In the genomic region with DNA sequence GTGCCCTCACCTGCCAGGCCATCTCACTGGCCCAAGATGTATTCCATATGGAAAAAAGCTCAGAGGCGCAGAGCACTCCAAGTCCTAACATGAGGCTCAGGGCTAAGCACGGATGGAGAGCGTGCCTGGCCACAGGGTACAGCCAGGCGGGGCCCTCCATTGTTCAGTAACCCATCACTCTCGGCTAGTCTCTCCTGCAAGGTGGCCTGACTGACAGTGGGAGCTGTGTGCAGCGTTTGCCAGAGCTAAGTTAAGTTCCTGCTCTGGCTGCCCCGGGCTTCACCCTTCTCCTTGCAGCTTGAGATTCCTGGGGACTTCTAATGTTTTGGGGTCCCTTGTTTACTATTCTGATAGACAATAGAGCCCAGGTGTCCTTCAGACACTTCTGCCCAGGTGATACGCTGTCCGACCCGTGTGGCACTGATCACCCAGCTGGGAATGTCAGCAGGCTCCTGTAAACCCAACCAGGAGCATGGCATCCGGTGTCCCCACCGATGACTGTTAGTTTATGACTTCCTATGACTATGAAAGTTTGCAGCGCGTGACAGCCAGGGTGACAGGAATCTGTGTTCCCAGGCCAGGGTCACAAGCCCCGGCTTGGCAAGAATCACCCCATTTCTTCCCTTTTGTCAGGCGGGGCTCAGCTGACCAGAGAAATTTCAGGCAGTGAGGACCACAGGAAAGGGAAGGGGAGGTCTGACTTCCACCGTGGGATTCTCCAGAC, we compare ENCODE assay signal across 10 mouse cellular contexts. TPM values are rescaled to one million over a fixed set of nuclear protein-coding genes. Genes with fewer than 3 reads are reported as not detected.
DNase-seq lines count a peak whose midpoint lies in the region; ATAC-seq and TF ChIP-seq lines count a peak whose summit lies in the region.
"Had no signal": no experiment of that assay in that cellular context is flagged by ENCODE, and none has a peak within 500 bp of the region (broad histone marks: within the 10 kb centered on the region; RNA-seq: fewer than 3 reads in every experiment).

No protein-coding gene starts in this region.

- DNase-seq in heart, adult 9 months (ENCODE audit: low spot score in 2 of 2): peak; percentile 57 to 62
- peak; percentile 54 for DNase-seq in kidney, postnatal 0 days (ENCODE audit: low spot score)
- no peak for DNase-seq in cerebellum, adult 11 months
- no peak for DNase-seq in urinary bladder, postnatal 14 days (ENCODE audit: low spot score)
- DNase-seq: right cerebral cortex, postnatal 25 days had no signal

- H3K9ac ChIP-seq in liver, embryonic 16.5 days (ENCODE audit: low read depth, low read length): no peak overlapping the region; the same call in 1 of the 2 replicates
- H3K9ac ChIP-seq in liver, embryonic 12.5 days: no peak overlapping the region
- no peak overlapping the region for H3K9ac ChIP-seq in kidney, postnatal 0 days (ENCODE audit: low read depth, low read length)

- no peak for ATAC-seq in liver, embryonic 16.5 days (ENCODE audit: low read depth)
- no peak for ATAC-seq in liver, embryonic 12.5 days
- peak; percentile 30; the same call in 1 of the 2 replicates for ATAC-seq in kidney, postnatal 0 days (replicated peaks; ENCODE audit: low FRiP score, low read depth)
- ATAC-seq in monocyte, adult 5-6 weeks (replicated peaks; ENCODE audit: insufficient number of reproducible peaks, low FRiP score, low TSS enrichment, poor library complexity, severe bottlenecking): no peak

- no peaks in the 10 kb centered on the region for H3K9me3 ChIP-seq in liver, embryonic 16.5 days (replicated peaks; ENCODE audit: control insufficient read depth, low read length)
- no peaks in the 10 kb centered on the region for H3K9me3 ChIP-seq in liver, embryonic 12.5 days (replicated peaks)
- H3K9me3 ChIP-seq in kidney, postnatal 0 days (replicated peaks; ENCODE audit: low read length): no peaks in the 10 kb centered on the region
- H3K9me3 ChIP-seq: megakaryocyte, embryonic 14.5 days had no signal

- H3K4me1 ChIP-seq in liver, embryonic 16.5 days (ENCODE audit: control insufficient read depth, low read depth, low read length): peaks cover 30% of the 10 kb centered on the region
- peaks cover 47% of the 10 kb centered on the region for H3K4me1 ChIP-seq in liver, embryonic 12.5 days
- H3K4me1 ChIP-seq in kidney, postnatal 0 days (replicated peaks; ENCODE audit: insufficient read depth, low read length): peaks cover 43% of the 10 kb centered on the region

- 49% methylated on average over 17 of the region's 17 CpGs for WGBS in liver, embryonic 16.5 days (ENCODE audit: insufficient replicate concordance)
- WGBS in liver, embryonic 12.5 days (ENCODE audit: insufficient replicate concordance): 62% methylated on average over 17 of the region's 17 CpGs
- WGBS in kidney, postnatal 0 days: 21% methylated on average over 17 of the region's 17 CpGs
- WGBS in macrophage (ENCODE audit: missing documents): 24% methylated on average over 17 of the region's 17 CpGs

- TF ChIP-seq CTCF in kidney, postnatal 0 days (IDR thresholded peaks at IDR 0.05; ENCODE audit: low read depth): no peak

- H3K27me3 ChIP-seq in liver, embryonic 16.5 days (ENCODE audit: control insufficient read depth, insufficient read depth, low read depth, low read length): no peaks in the 10 kb centered on the region
- H3K27me3 ChIP-seq in liver, embryonic 12.5 days (replicated peaks): 0 out of 2 replicates have a peak, but pooled peaks cover 7% of the 10 kb centered on the region
- H3K27me3 ChIP-seq in kidney, postnatal 0 days (ENCODE audit: insufficient read depth, low read length): no peaks in the 10 kb centered on the region
- H3K27me3 ChIP-seq: megakaryocyte, embryonic 14.5 days had no signal

- H3K79me2 ChIP-seq in macrophage (ENCODE audit: inconsistent target): peaks cover 4% of the 10 kb centered on the region; the same call in 1 of the 2 replicates

- no peak overlapping the region for H3K4me3 ChIP-seq in liver, embryonic 16.5 days (ENCODE audit: low read depth, low read length)
- no peak overlapping the region for H3K4me3 ChIP-seq in liver, embryonic 12.5 days
- H3K4me3 ChIP-seq in kidney, postnatal 0 days (replicated peaks; ENCODE audit: low read depth, low read length): no peak overlapping the region
- no peak overlapping the region for H3K4me3 ChIP-seq in macrophage (ENCODE audit: inconsistent target)
- H3K4me3 ChIP-seq: megakaryocyte, embryonic 14.5 days had no signal

- H3K27ac ChIP-seq in liver, embryonic 16.5 days (ENCODE audit: low read length): 0 out of 2 replicates have a peak overlapping the region, but pooled peaks have one; percentile 15
- H3K27ac ChIP-seq in liver, embryonic 12.5 days: no peak overlapping the region
- peak overlapping the region; percentile 65; the same call in 1 of the 2 replicates for H3K27ac ChIP-seq in kidney, postnatal 0 days
- peak overlapping the region; percentile 98 for H3K27ac ChIP-seq in macrophage

- H3K4me2 ChIP-seq in liver, embryonic 16.5 days (ENCODE audit: low read depth, low read length): no peak overlapping the region
- no peak overlapping the region for H3K4me2 ChIP-seq in liver, embryonic 12.5 days
- H3K4me2 ChIP-seq in kidney, postnatal 0 days (ENCODE audit: low read length): no peak overlapping the region

- H3K36me3 ChIP-seq in liver, embryonic 16.5 days (ENCODE audit: control insufficient read depth, insufficient read depth): no peaks in the 10 kb centered on the region
- H3K36me3 ChIP-seq in liver, embryonic 12.5 days: peaks cover 16% of the 10 kb centered on the region
- H3K36me3 ChIP-seq in kidney, postnatal 0 days (ENCODE audit: insufficient read depth, low read length): peaks cover 8% of the 10 kb centered on the region; the same call in 1 of the 2 replicates
- H3K36me3 ChIP-seq in macrophage (ENCODE audit: inconsistent target): no peaks in the 10 kb centered on the region; the same call in 1 of the 2 replicates

RNA-seq across cellular contexts. Expression of a gene that starts 13.4 kb away (rescaled TPM):
- 2.7 and 3.1 TPM in 2 replicates for polyA plus RNA-seq in liver, embryonic 16.5 days (2015; fragmentation: Nextera tagmentation; extraction: Ambion mirVana)
- 4.4 and 4.9 TPM in 2 replicates for polyA plus RNA-seq in liver, embryonic 12.5 days (2016; fragmentation: Nextera tagmentation; extraction: Ambion mirVana)
- 3.0 and 3.2 TPM in 2 replicates for polyA plus RNA-seq in kidney, postnatal 0 days (2015; fragmentation: Nextera tagmentation; extraction: Ambion mirVana)
- total RNA-seq in macrophage (2018; cell fraction: chromatin; rRNA removed): 100 to 1,000 TPM in 12 of 26 experiments, 10 to 100 TPM in 13, 1 to 10 TPM in 1; 7.8 to 467 (median 92.6) TPM
- 1,000 to 10,000 TPM in 6 of 26 experiments, 100 to 1,000 TPM in 15, 10 to 100 TPM in 5; 69.9 to 1,947 (median 332) TPM for total RNA-seq in macrophage (2018; cell fraction: cytosol; rRNA removed)
- 1,000 to 10,000 TPM in 7 of 26 experiments, 100 to 1,000 TPM in 16, 10 to 100 TPM in 3; 89.0 to 1,533 (median 505) TPM for total RNA-seq in macrophage (2018; cell fraction: nucleus; rRNA removed)
- polyA plus RNA-seq in macrophage (2018): 24.3 to 124 TPM (median 74.3 TPM) in 3 replicates
- 0.19 to 3.8 TPM in 2 of 3 replicates, not detected in the other for total RNA-seq in monocyte, adult 5-6 weeks (2017)

RNA-seq across cellular contexts. Expression of a gene that starts 14.5 kb away (rescaled TPM):
- polyA plus RNA-seq in liver, embryonic 16.5 days (2015; fragmentation: Nextera tagmentation; extraction: Ambion mirVana): 18.9 and 20.5 TPM in 2 replicates
- polyA plus RNA-seq in liver, embryonic 12.5 days (2016; fragmentation: Nextera tagmentation; extraction: Ambion mirVana): 19.6 and 24.2 TPM in 2 replicates
- 84.2 and 87.5 TPM in 2 replicates for polyA plus RNA-seq in kidney, postnatal 0 days (2015; fragmentation: Nextera tagmentation; extraction: Ambion mirVana)
- 10 to 100 TPM in 25 of 26 experiments, 1 to 10 TPM in 1; 8.5 to 30.1 (median 21.1) TPM for total RNA-seq in macrophage (2018; cell fraction: chromatin; rRNA removed)
- 10 to 100 TPM; 19.1 to 38.4 (median 30.7) TPM for total RNA-seq in macrophage (2018; cell fraction: cytosol; rRNA removed)
- total RNA-seq in macrophage (2018; cell fraction: nucleus; rRNA removed): 10 to 100 TPM; 12.7 to 46.1 (median 25.0) TPM
- polyA plus RNA-seq in macrophage (2018): 19.1 to 57.8 TPM (median 24.3 TPM) in 3 replicates
- 2.3 to 4.9 TPM (median 3.3 TPM) in 3 replicates for total RNA-seq in monocyte, adult 5-6 weeks (2017)

RNA-seq across cellular contexts. Expression of a gene that starts 27.4 kb away (rescaled TPM):
- 104 and 113 TPM in 2 replicates for polyA plus RNA-seq in liver, embryonic 16.5 days (2015; fragmentation: Nextera tagmentation; extraction: Ambion mirVana)
- 266 and 269 TPM in 2 replicates for polyA plus RNA-seq in liver, embryonic 12.5 days (2016; fragmentation: Nextera tagmentation; extraction: Ambion mirVana)
- polyA plus RNA-seq in kidney, postnatal 0 days (2015; fragmentation: Nextera tagmentation; extraction: Ambion mirVana): 243 and 281 TPM in 2 replicates
- total RNA-seq in macrophage (2018; cell fraction: chromatin; rRNA removed): 10 to 100 TPM in 20 of 26 experiments, 1 to 10 TPM in 6; 2.7 to 27.9 (median 15.6) TPM
- 10 to 100 TPM; 43.2 to 69.6 (median 58.9) TPM for total RNA-seq in macrophage (2018; cell fraction: cytosol; rRNA removed)
- total RNA-seq in macrophage (2018; cell fraction: nucleus; rRNA removed): 10 to 100 TPM; 14.4 to 45.5 (median 23.0) TPM
- polyA plus RNA-seq in macrophage (2018): 47.7 to 66.4 TPM (median 48.9 TPM) in 3 replicates
- 69.1 to 93.3 TPM (median 80.9 TPM) in 3 replicates for total RNA-seq in monocyte, adult 5-6 weeks (2017)

RNA-seq across cellular contexts. Expression of a gene that starts 29.7 kb away (rescaled TPM):
- 7.5 and 9.0 TPM in 2 replicates for polyA plus RNA-seq in liver, embryonic 16.5 days (2015; fragmentation: Nextera tagmentation; extraction: Ambion mirVana)
- polyA plus RNA-seq in liver, embryonic 12.5 days (2016; fragmentation: Nextera tagmentation; extraction: Ambion mirVana): 4.1 and 4.6 TPM in 2 replicates
- 1.9 and 2.8 TPM in 2 replicates for polyA plus RNA-seq in kidney, postnatal 0 days (2015; fragmentation: Nextera tagmentation; extraction: Ambion mirVana)
- 100 to 1,000 TPM in 7 of 26 experiments, 10 to 100 TPM in 19; 21.1 to 149 (median 77.4) TPM for total RNA-seq in macrophage (2018; cell fraction: chromatin; rRNA removed)
- 100 to 1,000 TPM in 25 of 26 experiments, 10 to 100 TPM in 1; 89.3 to 365 (median 193) TPM for total RNA-seq in macrophage (2018; cell fraction: cytosol; rRNA removed)
- total RNA-seq in macrophage (2018; cell fraction: nucleus; rRNA removed): 100 to 1,000 TPM in 23 of 26 experiments, 10 to 100 TPM in 3; 63.8 to 384 (median 181) TPM
- polyA plus RNA-seq in macrophage (2018): 104 to 230 TPM (median 156 TPM) in 3 replicates
- total RNA-seq in monocyte, adult 5-6 weeks (2017): 28.5 to 42.6 TPM (median 42.2 TPM) in 3 replicates

RNA-seq across cellular contexts. Expression of a gene that starts 37.0 kb away (rescaled TPM):
- 25.1 and 32.3 TPM in 2 replicates for polyA plus RNA-seq in liver, embryonic 16.5 days (2015; fragmentation: Nextera tagmentation; extraction: Ambion mirVana)
- 96.4 and 98.0 TPM in 2 replicates for polyA plus RNA-seq in liver, embryonic 12.5 days (2016; fragmentation: Nextera tagmentation; extraction: Ambion mirVana)
- polyA plus RNA-seq in kidney, postnatal 0 days (2015; fragmentation: Nextera tagmentation; extraction: Ambion mirVana): 166 and 188 TPM in 2 replicates
- 100 to 1,000 TPM in 19 of 26 experiments, 10 to 100 TPM in 7; 38.7 to 250 (median 142) TPM for total RNA-seq in macrophage (2018; cell fraction: chromatin; rRNA removed)
- total RNA-seq in macrophage (2018; cell fraction: cytosol; rRNA removed): 100 to 1,000 TPM in 25 of 26 experiments, 10 to 100 TPM in 1; 92.7 to 165 (median 127) TPM
- total RNA-seq in macrophage (2018; cell fraction: nucleus; rRNA removed): 100 to 1,000 TPM in 8 of 26 experiments, 10 to 100 TPM in 18; 37.5 to 190 (median 88.4) TPM
- polyA plus RNA-seq in macrophage (2018): 71.4 to 137 TPM (median 122 TPM) in 3 replicates
- total RNA-seq in monocyte, adult 5-6 weeks (2017): 83.1 to 151 TPM (median 94.1 TPM) in 3 replicates

Comparison
In these comparisons a context has a peak if more than half of its experiments do, and no peak if none do; other contexts are left out.
1. DNase-seq: peak in heart, adult 9 months (2 of 2) and kidney, postnatal 0 days (single experiment); none in cerebellum, adult 11 months (single experiment) and urinary bladder, postnatal 14 days (single experiment).